Comparison of ENCODE assay signal across 9 mouse cellular contexts in genomic region chr14:55089199-55089947, GRCm38 (mm10). TPM values are rescaled to one million over a fixed set of nuclear protein-coding genes. Genes with fewer than 3 reads are reported as not detected.
DNase-seq lines count a peak whose midpoint lies in the region; ATAC-seq and TF ChIP-seq lines count a peak whose summit lies in the region.
"Had no signal": no experiment of that assay in that cellular context is flagged by ENCODE, and none has a peak within 500 bp of the region (broad histone marks: within the 10 kb centered on the region; RNA-seq: fewer than 3 reads in every experiment).

No protein-coding gene starts in this region.

- H3K9ac ChIP-seq in heart, adult 2 months (ENCODE audit: low read depth, low read length), result no peak overlapping the region
- H3K9ac ChIP-seq in lung, postnatal 0 days (replicated peaks; ENCODE audit: low read depth), result no peak overlapping the region
- H3K9ac ChIP-seq in forebrain, embryonic 16.5 days (replicated peaks; ENCODE audit: low read depth, low read length), result peak overlapping the region; percentile 98; the same call in 1 of the 2 replicates
- peak overlapping the region; percentile 95; the same call in 1 of the 2 replicates for H3K9ac ChIP-seq in neural tube, embryonic 14.5 days (replicated peaks; ENCODE audit: low read depth, low read length)
- H3K9ac ChIP-seq: liver, embryonic 15.5 days had no signal

- intact Hi-C loops in heart, adult 2 months (cut with DNase I), result no loop called here

- no peak for TF ChIP-seq POLR2A in heart, adult 2 months (IDR thresholded peaks at IDR 0.05; ENCODE audit: insufficient read depth, low read depth, low read length)

- 43% methylated on average over 13 of the region's 13 CpGs for WGBS in heart, embryonic 10.5 days
- 52% methylated on average over 13 of the region's 13 CpGs for WGBS in heart, adult 2 months
- 64% methylated on average over 13 of the region's 13 CpGs for WGBS in lung, postnatal 0 days
- 49% methylated on average over 13 of the region's 13 CpGs for WGBS in forebrain, embryonic 16.5 days
- 22% methylated on average over 13 of the region's 13 CpGs for WGBS in neural tube, embryonic 14.5 days

- H3K36me3 ChIP-seq in heart, embryonic 10.5 days, result no peaks in the 10 kb centered on the region
- H3K36me3 ChIP-seq in heart, adult 2 months (ENCODE audit: control insufficient read depth, insufficient read depth, low read length), result no peaks in the 10 kb centered on the region
- H3K36me3 ChIP-seq in lung, postnatal 0 days (ENCODE audit: insufficient read depth, low read length), result no peaks in the 10 kb centered on the region
- no peaks in the 10 kb centered on the region for H3K36me3 ChIP-seq in forebrain, embryonic 16.5 days (ENCODE audit: control insufficient read depth, insufficient read depth)
- H3K36me3 ChIP-seq in neural tube, embryonic 14.5 days (ENCODE audit: control insufficient read depth, insufficient read depth, low read length), result no peaks in the 10 kb centered on the region
- H3K36me3 ChIP-seq: liver, embryonic 15.5 days had no signal

- no peak overlapping the region for H3K4me2 ChIP-seq in lung, postnatal 0 days (replicated peaks; ENCODE audit: low read depth, low read length)
- peak overlapping the region; percentile 89 for H3K4me2 ChIP-seq in forebrain, embryonic 16.5 days (ENCODE audit: low read length)
- peak overlapping the region; percentile 85 for H3K4me2 ChIP-seq in neural tube, embryonic 14.5 days (ENCODE audit: low read depth, low read length)
- H3K4me2 ChIP-seq: liver, embryonic 15.5 days had no signal

- no peak for TF ChIP-seq CTCF in heart, adult 2 months (IDR thresholded peaks at IDR 0.05)
- TF ChIP-seq CTCF in lung, postnatal 0 days (IDR thresholded peaks at IDR 0.05), result no peak

- peak; percentile 25; the same call in 1 of the 2 replicates for ATAC-seq in lung, postnatal 0 days
- ATAC-seq in forebrain, embryonic 16.5 days, result no peak
- ATAC-seq in neural tube, embryonic 14.5 days (ENCODE audit: low read depth), result no peak

- H3K9me3 ChIP-seq in heart, embryonic 10.5 days, result no peaks in the 10 kb centered on the region
- H3K9me3 ChIP-seq in lung, postnatal 0 days (ENCODE audit: low read length), result no peaks in the 10 kb centered on the region
- no peaks in the 10 kb centered on the region for H3K9me3 ChIP-seq in forebrain, embryonic 16.5 days (ENCODE audit: control insufficient read depth, low read length)
- H3K9me3 ChIP-seq in neural tube, embryonic 14.5 days (ENCODE audit: control insufficient read depth, low read length), result no peaks in the 10 kb centered on the region
- H3K9me3 ChIP-seq: liver, embryonic 15.5 days had no signal

- no peak for DNase-seq in heart, embryonic 10.5 days (ENCODE audit: low spot score)
- no peak for DNase-seq in heart, adult 2 months
- no peak for DNase-seq in lung, postnatal 0 days (ENCODE audit: low spot score)
- no peak for DNase-seq in lung, postnatal 4 days
- DNase-seq in thymus, postnatal 10 days (ENCODE audit: low spot score in 2 of 2), result no peak
- no peak for DNase-seq in layer of hippocampus, adult 8-10 months (ENCODE audit: low spot score in 2 of 2)

- no peak for TF ChIP-seq EP300 in heart, adult 2 months (IDR thresholded peaks at IDR 0.05; ENCODE audit: insufficient read depth, low read depth, low read length)
- no peak for TF ChIP-seq EP300 in lung, postnatal 0 days (IDR thresholded peaks at IDR 0.05)

- no peaks in the 10 kb centered on the region; the same call in 1 of the 2 replicates for H3K27me3 ChIP-seq in heart, embryonic 10.5 days (ENCODE audit: insufficient read depth, poor library complexity, severe bottlenecking)
- no peaks in the 10 kb centered on the region for H3K27me3 ChIP-seq in heart, adult 2 months (ENCODE audit: control insufficient read depth, insufficient read depth, low read length)
- H3K27me3 ChIP-seq in lung, postnatal 0 days (replicated peaks; ENCODE audit: insufficient read depth, low read length), result no peaks in the 10 kb centered on the region
- H3K27me3 ChIP-seq in forebrain, embryonic 16.5 days (replicated peaks; ENCODE audit: control insufficient read depth, insufficient read depth, low read length), result no peaks in the 10 kb centered on the region
- no peaks in the 10 kb centered on the region for H3K27me3 ChIP-seq in neural tube, embryonic 14.5 days (ENCODE audit: control insufficient read depth, insufficient read depth, low read length)

- peaks cover 53% of the 10 kb centered on the region for H3K4me1 ChIP-seq in heart, embryonic 10.5 days
- peaks cover 6% of the 10 kb centered on the region for H3K4me1 ChIP-seq in heart, adult 2 months (ENCODE audit: control insufficient read depth, insufficient read depth, low read length)
- no peaks in the 10 kb centered on the region; the same call in 1 of the 2 replicates for H3K4me1 ChIP-seq in lung, postnatal 0 days (ENCODE audit: insufficient read depth, low read depth, low read length)
- H3K4me1 ChIP-seq in forebrain, embryonic 16.5 days (replicated peaks; ENCODE audit: control insufficient read depth, insufficient read depth, low read length), result peaks cover 57% of the 10 kb centered on the region
- H3K4me1 ChIP-seq in neural tube, embryonic 14.5 days (ENCODE audit: control insufficient read depth, insufficient read depth, low read length), result peaks cover 49% of the 10 kb centered on the region

- H3K27ac ChIP-seq in heart, embryonic 10.5 days, result peak overlapping the region; percentile 59; the same call in 1 of the 2 replicates
- no peak overlapping the region for H3K27ac ChIP-seq in heart, adult 2 months
- no peak overlapping the region for H3K27ac ChIP-seq in lung, postnatal 0 days (ENCODE audit: low read length)
- H3K27ac ChIP-seq in forebrain, embryonic 16.5 days (ENCODE audit: low read length), result peak overlapping the region; percentile 39
- peak overlapping the region; percentile 69; the same call in 1 of the 2 replicates for H3K27ac ChIP-seq in neural tube, embryonic 14.5 days (ENCODE audit: low read depth, low read length)
- H3K27ac ChIP-seq: liver, embryonic 15.5 days had no signal

- no peak overlapping the region for H3K4me3 ChIP-seq in heart, embryonic 10.5 days
- no peak overlapping the region for H3K4me3 ChIP-seq in heart, adult 2 months
- H3K4me3 ChIP-seq in lung, postnatal 0 days (ENCODE audit: low read depth, low read length), result no peak overlapping the region
- H3K4me3 ChIP-seq in forebrain, embryonic 16.5 days (replicated peaks; ENCODE audit: low read length), result peak overlapping the region; percentile 75
- peak overlapping the region; percentile 73 for H3K4me3 ChIP-seq in neural tube, embryonic 14.5 days (ENCODE audit: low read depth, low read length)
- H3K4me3 ChIP-seq: liver, embryonic 15.5 days had no signal

- no peaks in the 10 kb centered on the region for H3K79me2 ChIP-seq in heart, adult 2 months (replicated peaks; ENCODE audit: control insufficient read depth, insufficient read depth, low read length)

RNA-seq across cellular contexts. Expression of gene Zfhx2, which starts 2.8 kb away (rescaled TPM):
- polyA plus RNA-seq in heart, embryonic 10.5 days (2016; fragmentation: Nextera tagmentation; extraction: Ambion mirVana), result 3.8 and 4.2 TPM in 2 replicates
- 1 to 10 TPM; 3.9 to 4.1 TPM for total RNA-seq in heart, adult 2 months (2021)
- 1.1 and 1.3 TPM in 2 replicates for polyA plus RNA-seq in heart, adult 2 months (2012; rRNA removed)
- 1.0 and 1.7 TPM in 2 replicates for polyA plus RNA-seq in lung, postnatal 0 days (2015; fragmentation: Nextera tagmentation; extraction: Ambion mirVana)
- polyA plus RNA-seq in forebrain, embryonic 16.5 days (2015; fragmentation: Nextera tagmentation; extraction: Ambion mirVana), result 21.5 and 32.9 TPM in 2 replicates
- 23.9 and 27.3 TPM in 2 replicates for polyA plus RNA-seq in neural tube, embryonic 14.5 days (2014; fragmentation: Nextera tagmentation; extraction: Ambion mirVana)
- 10 to 100 TPM; 45.9 to 69.4 (median 55.7) TPM for total RNA-seq in layer of hippocampus, adult 8-10 months (2022)

RNA-seq across cellular contexts. Expression of gene Thtpa, which starts 5.2 kb away (rescaled TPM):
- 16.1 and 16.4 TPM in 2 replicates for polyA plus RNA-seq in heart, embryonic 10.5 days (2016; fragmentation: Nextera tagmentation; extraction: Ambion mirVana)
- 10 to 100 TPM; 10.7 to 13.4 TPM for total RNA-seq in heart, adult 2 months (2021)
- 8.2 and 9.7 TPM in 2 replicates for polyA plus RNA-seq in heart, adult 2 months (2012; rRNA removed)
- polyA plus RNA-seq in lung, postnatal 0 days (2015; fragmentation: Nextera tagmentation; extraction: Ambion mirVana), result 13.6 and 14.1 TPM in 2 replicates
- 55.2 and 56.6 TPM in 2 replicates for polyA plus RNA-seq in forebrain, embryonic 16.5 days (2015; fragmentation: Nextera tagmentation; extraction: Ambion mirVana)
- 29.3 and 32.0 TPM in 2 replicates for polyA plus RNA-seq in neural tube, embryonic 14.5 days (2014; fragmentation: Nextera tagmentation; extraction: Ambion mirVana)
- total RNA-seq in layer of hippocampus, adult 8-10 months (2022), result 10 to 100 TPM; 19.5 to 23.2 (median 22.3) TPM

RNA-seq across cellular contexts. Expression of gene Ap1g2, which starts 17.0 kb away (rescaled TPM):
- 15.6 and 18.9 TPM in 2 replicates for polyA plus RNA-seq in heart, embryonic 10.5 days (2016; fragmentation: Nextera tagmentation; extraction: Ambion mirVana)
- total RNA-seq in heart, adult 2 months (2021), result 1 to 10 TPM; 5.3 to 5.6 TPM
- 8.2 and 10.2 TPM in 2 replicates for polyA plus RNA-seq in heart, adult 2 months (2012; rRNA removed)
- polyA plus RNA-seq in lung, postnatal 0 days (2015; fragmentation: Nextera tagmentation; extraction: Ambion mirVana), result 11.5 and 13.3 TPM in 2 replicates
- polyA plus RNA-seq in forebrain, embryonic 16.5 days (2015; fragmentation: Nextera tagmentation; extraction: Ambion mirVana), result 13.3 and 16.5 TPM in 2 replicates
- polyA plus RNA-seq in neural tube, embryonic 14.5 days (2014; fragmentation: Nextera tagmentation; extraction: Ambion mirVana), result 5.4 and 7.0 TPM in 2 replicates
- total RNA-seq in layer of hippocampus, adult 8-10 months (2022), result 10 to 100 TPM; 10.8 to 20.7 (median 14.8) TPM

RNA-seq across cellular contexts. Expression of gene Jph4, which starts 27.4 kb away (rescaled TPM):
- polyA plus RNA-seq in heart, embryonic 10.5 days (2016; fragmentation: Nextera tagmentation; extraction: Ambion mirVana), result 0.06 and 0.18 TPM in 2 replicates
- under 1 TPM in 1 of 2 experiments, not detected in 1; 0.23 TPM for total RNA-seq in heart, adult 2 months (2021)
- 0.25 and 0.32 TPM in 2 replicates for polyA plus RNA-seq in heart, adult 2 months (2012; rRNA removed)
- polyA plus RNA-seq in lung, postnatal 0 days (2015; fragmentation: Nextera tagmentation; extraction: Ambion mirVana), result 0.08 and 0.17 TPM in 2 replicates
- polyA plus RNA-seq in forebrain, embryonic 16.5 days (2015; fragmentation: Nextera tagmentation; extraction: Ambion mirVana), result 33.6 and 45.1 TPM in 2 replicates
- 36.2 and 41.3 TPM in 2 replicates for polyA plus RNA-seq in neural tube, embryonic 14.5 days (2014; fragmentation: Nextera tagmentation; extraction: Ambion mirVana)
- total RNA-seq in layer of hippocampus, adult 8-10 months (2022), result 100 to 1,000 TPM; 361 to 416 (median 386) TPM

Comparison
In these comparisons a context has a peak if more than half of its experiments do, and no peak if none do; other contexts are left out.
1. H3K27ac ChIP-seq: peak in heart, embryonic 10.5 days (single experiment), forebrain, embryonic 16.5 days (single experiment) and neural tube, embryonic 14.5 days (single experiment); none in heart, adult 2 months (single experiment) and lung, postnatal 0 days (single experiment).
2. H3K4me3 ChIP-seq: peak in forebrain, embryonic 16.5 days (single experiment) and neural tube, embryonic 14.5 days (single experiment); none in heart, embryonic 10.5 days (single experiment), heart, adult 2 months (single experiment) and lung, postnatal 0 days (single experiment).
3. H3K9ac ChIP-seq: peak in forebrain, embryonic 16.5 days (single experiment) and neural tube, embryonic 14.5 days (single experiment); none in heart, adult 2 months (single experiment) and lung, postnatal 0 days (single experiment).